In the genomic region with DNA sequence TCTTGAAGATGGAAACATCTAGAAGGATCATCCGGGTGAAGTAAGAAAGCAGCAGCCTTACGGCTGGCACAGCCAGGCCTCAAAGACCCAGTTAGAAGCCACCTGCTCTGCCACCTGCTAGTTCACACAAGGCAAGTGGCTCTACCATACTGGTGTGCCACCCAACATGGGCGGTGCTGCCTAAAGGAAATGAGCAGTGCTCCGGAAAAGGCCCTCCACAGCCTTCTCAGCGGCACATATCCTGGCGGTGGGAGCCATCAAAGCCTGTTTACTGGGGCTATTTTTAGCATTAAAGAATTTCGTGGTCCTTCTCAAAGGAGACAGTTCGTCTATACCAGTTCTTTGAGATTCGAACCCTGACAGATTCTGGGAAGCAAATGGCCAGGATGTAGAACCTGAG, we compare ENCODE assay signal across 9 mouse cellular contexts. TPM values are rescaled to one million over a fixed set of nuclear protein-coding genes. Genes with fewer than 3 reads are reported as not detected.
DNase-seq lines count a peak whose midpoint lies in the region; ATAC-seq and TF ChIP-seq lines count a peak whose summit lies in the region.
"Had no signal": no experiment of that assay in that cellular context is flagged by ENCODE, and none has a peak within 500 bp of the region (broad histone marks: within the 10 kb centered on the region; RNA-seq: fewer than 3 reads in every experiment).

No protein-coding gene starts in this region.

- no peaks in the 10 kb centered on the region for H3K27me3 ChIP-seq in liver, adult 2 months (ENCODE audit: control insufficient read depth, insufficient read depth, low read length)
- H3K27me3 ChIP-seq in midbrain, postnatal 0 days (ENCODE audit: insufficient read depth, low read length): no peaks in the 10 kb centered on the region
- H3K27me3 ChIP-seq: limb, embryonic 13.5 days had no signal

- peak overlapping the region; percentile 54 for H3K27ac ChIP-seq in liver, adult 2 months (replicated peaks; ENCODE audit: insufficient read depth, low read depth, low read length)
- H3K27ac ChIP-seq in midbrain, postnatal 0 days (ENCODE audit: low read depth, low read length): peak overlapping the region; percentile 1; the same call in 1 of the 2 replicates
- H3K27ac ChIP-seq: limb, embryonic 13.5 days had no signal

- H3K36me3 ChIP-seq in liver, adult 2 months (ENCODE audit: control insufficient read depth, insufficient read depth, low read length): peaks cover 31% of the 10 kb centered on the region
- H3K36me3 ChIP-seq in midbrain, postnatal 0 days (ENCODE audit: insufficient read depth, low read length): no peaks in the 10 kb centered on the region
- H3K36me3 ChIP-seq: limb, embryonic 13.5 days had no signal

- H3K4me3 ChIP-seq in liver, adult 2 months (ENCODE audit: insufficient read depth, low read depth, low read length): no peak overlapping the region
- no peak overlapping the region for H3K4me3 ChIP-seq in midbrain, postnatal 0 days (ENCODE audit: low read depth, low read length)
- H3K4me3 ChIP-seq: limb, embryonic 13.5 days had no signal

- peaks cover 23% of the 10 kb centered on the region for H3K79me2 ChIP-seq in liver, adult 2 months (ENCODE audit: control insufficient read depth, insufficient read depth, low read length)

- H3K9me3 ChIP-seq in midbrain, postnatal 0 days (ENCODE audit: low read length): no peaks in the 10 kb centered on the region
- H3K9me3 ChIP-seq: limb, embryonic 13.5 days had no signal

- H3K4me2 ChIP-seq in midbrain, postnatal 0 days (ENCODE audit: low read depth, low read length, poor library complexity, severe bottlenecking): no peak overlapping the region
- H3K4me2 ChIP-seq: limb, embryonic 13.5 days had no signal

- TF ChIP-seq CTCF in liver, adult 2 months (IDR thresholded peaks at IDR 0.05; ENCODE audit: low read depth, low read length): no peak
- TF ChIP-seq CTCF in midbrain, postnatal 0 days (IDR thresholded peaks at IDR 0.05): no peak

- DNase-seq in liver, adult 2 months (ENCODE audit: extremely low read depth, low read depth, low spot score): no peak
- DNase-seq in liver: no peak
- peak; percentile 64 to 78 for DNase-seq in heart, adult 18-20 months
- peak; percentile 41 to 43 for DNase-seq in kidney, adult 8-10 months
- DNase-seq in midbrain, postnatal 0 days (ENCODE audit: low spot score): no peak
- no peak for DNase-seq in cerebellum, adult 9-10 months
- no peak for DNase-seq in layer of hippocampus, adult 8-10 months (ENCODE audit: low spot score in 2 of 2)
- DNase-seq in right cerebral cortex, adult 18-20 months: no peak

- ATAC-seq in midbrain, postnatal 0 days (ENCODE audit: low FRiP score): no peak

- H3K9ac ChIP-seq in liver, adult 2 months (ENCODE audit: low read depth, low read length): no peak overlapping the region
- no peak overlapping the region for H3K9ac ChIP-seq in midbrain, postnatal 0 days (replicated peaks; ENCODE audit: low read length, poor library complexity, severe bottlenecking)
- H3K9ac ChIP-seq: limb, embryonic 13.5 days had no signal

- 71% methylated on average over 9 of the region's 9 CpGs for WGBS in liver, adult 2 months
- WGBS in midbrain, postnatal 0 days: 66% methylated on average over 9 of the region's 9 CpGs

- peaks cover 6% of the 10 kb centered on the region; the same call in 1 of the 2 replicates for H3K4me1 ChIP-seq in liver, adult 2 months (ENCODE audit: control insufficient read depth, insufficient read depth, low read length)
- no peaks in the 10 kb centered on the region for H3K4me1 ChIP-seq in midbrain, postnatal 0 days (ENCODE audit: insufficient read depth, low read length)

- TF ChIP-seq POLR2A in liver, adult 2 months (IDR thresholded peaks at IDR 0.05; ENCODE audit: extremely low read depth, insufficient read depth, low read length): no peak

RNA-seq across cellular contexts. Expression of gene Epas1, which starts 48.4 kb away (rescaled TPM):
- total RNA-seq in liver, adult 2 months (2014; rRNA removed): 41.3 and 59.0 TPM in 2 replicates
- 34.8 and 39.4 TPM in 2 replicates for polyA plus RNA-seq in liver, adult 2 months (2012; rRNA removed)
- 100 to 1,000 TPM; 248 to 259 TPM for total RNA-seq in heart, adult 18-20 months (2021)
- 17.5 and 21.5 TPM in 2 replicates for total RNA-seq in midbrain, postnatal 0 days (2014; rRNA removed)
- 6.0 and 6.3 TPM in 2 replicates for polyA plus RNA-seq in midbrain, postnatal 0 days (2015; fragmentation: Nextera tagmentation; extraction: Ambion mirVana)
- total RNA-seq in layer of hippocampus, adult 8-10 months (2022): 10 to 100 TPM; 89.6 to 95.2 (median 94.2) TPM

Comparison
In these comparisons a context has a peak if more than half of its experiments do, and no peak if none do; other contexts are left out.
1. DNase-seq: peak in heart, adult 18-20 months (2 of 2) and kidney, adult 8-10 months (2 of 2); none in liver, adult 2 months (single experiment), liver (single experiment), midbrain, postnatal 0 days (single experiment), cerebellum, adult 9-10 months (single experiment), layer of hippocampus, adult 8-10 months (0 of 2) and right cerebral cortex, adult 18-20 months (single experiment).